ENCODE assay signal across 18 mouse cellular contexts in the genomic region with DNA sequence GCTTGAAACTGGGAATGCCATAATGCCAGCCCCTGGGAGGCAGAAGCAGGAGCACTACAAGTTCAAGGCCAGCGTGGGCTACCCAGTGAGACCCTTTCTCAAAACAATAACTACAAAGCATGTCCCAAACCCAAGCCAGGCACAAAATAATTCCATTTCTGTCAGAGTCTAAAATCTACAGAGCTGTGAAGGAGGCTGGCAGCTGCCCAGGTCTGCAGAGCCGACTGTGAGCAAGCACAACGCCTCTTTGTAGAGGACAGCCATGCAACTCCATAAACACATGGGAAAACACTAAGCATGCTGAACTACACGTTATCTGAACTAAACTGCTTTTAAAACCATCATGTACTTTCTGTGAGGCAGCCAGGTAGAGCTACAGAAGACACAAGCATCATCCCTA. TPM values are rescaled to one million over a fixed set of nuclear protein-coding genes. Genes with fewer than 3 reads are reported as not detected.
DNase-seq lines count a peak whose midpoint lies in the region; ATAC-seq and TF ChIP-seq lines count a peak whose summit lies in the region.
"Had no signal": no experiment of that assay in that cellular context is flagged by ENCODE, and none has a peak within 500 bp of the region (broad histone marks: within the 10 kb centered on the region; RNA-seq: fewer than 3 reads in every experiment).

No protein-coding gene starts in this region.

- intact Hi-C loops in left cerebral cortex, adult 2 months (cut with DNase I): no loop called here

- TF ChIP-seq POLR2A in brain, embryonic 14.5 days (IDR thresholded peaks at IDR 0.05; ENCODE audit: borderline replicate concordance, extremely low read depth, insufficient read depth, insufficient read length, poor library complexity, severe bottlenecking): no peak

- DNase-seq in frontal cortex, postnatal 10 days (ENCODE audit: low spot score in 2 of 2): no peak
- DNase-seq in brain, embryonic 14.5 days (ENCODE audit: low read depth): peak; percentile 48
- peak; percentile 15 to 47 for DNase-seq in left cerebral cortex, adult 2 months (ENCODE audit: extremely low spot score in 1 of 2, low spot score in 2 of 2)
- DNase-seq in right cerebral cortex, postnatal 14 days: peak; percentile 65
- no peak for DNase-seq in thymus, adult 18-20 months
- DNase-seq: cerebellum, adult 11 months; heart, postnatal 4 days; lung, postnatal 14 days; thymus, postnatal 14 days had no signal

- H3K27ac ChIP-seq in left cerebral cortex, adult 2 months: peak overlapping the region; percentile 59; the same call in 1 of the 2 replicates
- H3K27ac ChIP-seq: forebrain, embryonic 15.5 days; heart, embryonic 13.5 days; limb, embryonic 13.5 days; liver, embryonic 15.5 days; neural tube, embryonic 15.5 days had no signal

- no peak for TF ChIP-seq CTCF in brain, embryonic 14.5 days (IDR thresholded peaks at IDR 0.05; ENCODE audit: borderline replicate concordance, extremely low read depth, insufficient read depth, insufficient read length)
- no peak for TF ChIP-seq CTCF in left cerebral cortex, adult 2 months (IDR thresholded peaks at IDR 0.05)

- peak; percentile 69; the same call in 1 of the 2 replicates for ATAC-seq in frontal cortex, adult (ENCODE audit: low TSS enrichment)
- no peak for ATAC-seq in erythroid progenitor cell, adult 5-6 weeks (replicated peaks; ENCODE audit: low FRiP score, poor library complexity, severe bottlenecking)
- no peak for ATAC-seq in monocyte, adult 5-6 weeks (replicated peaks; ENCODE audit: insufficient number of reproducible peaks, low FRiP score, low TSS enrichment, poor library complexity, severe bottlenecking)
- ATAC-seq: activated CD4-positive, CD25-positive, alpha-beta regulatory T cell, adult 4 months; forebrain, embryonic 15.5 days had no signal

- no peak overlapping the region for H3K4me3 ChIP-seq in left cerebral cortex, adult 2 months
- H3K4me3 ChIP-seq: forebrain, embryonic 15.5 days; heart, embryonic 13.5 days; limb, embryonic 13.5 days; liver, embryonic 15.5 days; neural tube, embryonic 15.5 days had no signal

RNA-seq across cellular contexts. Expression of gene Eefsec, which starts 7.3 kb away (rescaled TPM):
- polyA plus RNA-seq in brain, embryonic 14.5 days (2012; rRNA removed): 20.3 and 26.6 TPM in 2 replicates
- total RNA-seq in left cerebral cortex, adult 2 months (2021): 10 to 100 TPM; 21.8 to 23.3 TPM
- 7.2 and 7.5 TPM in 2 replicates for total RNA-seq in erythroid progenitor cell, adult 5-6 weeks (2015; ENCODE audit: low replicate concordance)
- total RNA-seq in erythroid progenitor cell, adult 5-6 weeks (2017; ENCODE audit: low replicate concordance): 5.9 and 8.8 TPM in 2 replicates
- 7.5 to 11.4 TPM (median 8.0 TPM) in 3 replicates for total RNA-seq in monocyte, adult 5-6 weeks (2017)

RNA-seq across cellular contexts. Expression of gene Ruvbl1, which starts 26.2 kb away (rescaled TPM):
- polyA plus RNA-seq in brain, embryonic 14.5 days (2012; rRNA removed): 64.3 and 73.5 TPM in 2 replicates
- 10 to 100 TPM; 38.6 to 39.3 TPM for total RNA-seq in left cerebral cortex, adult 2 months (2021)
- total RNA-seq in erythroid progenitor cell, adult 5-6 weeks (2015; ENCODE audit: low replicate concordance): 26.3 and 27.2 TPM in 2 replicates
- total RNA-seq in erythroid progenitor cell, adult 5-6 weeks (2017; ENCODE audit: low replicate concordance): 23.9 and 36.6 TPM in 2 replicates
- total RNA-seq in monocyte, adult 5-6 weeks (2017): 44.6 to 62.5 TPM (median 55.5 TPM) in 3 replicates

Comparison
In these comparisons a context has a peak if more than half of its experiments do, and no peak if none do; other contexts are left out.
1. DNase-seq: peak in brain, embryonic 14.5 days (single experiment), left cerebral cortex, adult 2 months (2 of 2) and right cerebral cortex, postnatal 14 days (single experiment); none in frontal cortex, postnatal 10 days (0 of 2) and thymus, adult 18-20 months (0 of 2).